Mouse (Mus musculus) forebrain, postnatal 0 days (tissue): Measurements from ENCODE around the gene Exoc3l2. TPM values are rescaled to one million over a fixed set of nuclear protein-coding genes. Genes with fewer than 3 reads are reported as not detected.

ENCODE experiments used
- ATAC-seq: fragments of 200-750 bp; cut with Nextera tagmentation; 2 replicates; pipeline ENCODE4 v1.8.0; 2017; ENCODE audit warnings: mild to moderate bottlenecking, moderate library complexity
- DNase-seq: peaks from one replicate; pipeline ENCODE4 v3.0.0-alpha.2; 2015
- H3K27ac ChIP-seq: fragments of 300-500 bp; sonication (generic); 2 replicates; pipeline ENCODE4 v1.5.1; 2014; ENCODE audit warnings: low read depth, mild to moderate bottlenecking, antibody characterized with exemption, low read length, moderate library complexity, mixed read lengths
- H3K27me3 ChIP-seq: fragments of 300-500 bp; sonication (generic); 2 replicates; pipeline ENCODE4 v1.6.1; 2014; ENCODE audit warnings: mild to moderate bottlenecking, low read length, mixed read lengths; ENCODE audit not compliant: insufficient read depth
- H3K36me3 ChIP-seq: fragments of 300-500 bp; sonication (generic); 2 replicates; pipeline ENCODE4 v1.6.1; 2014; ENCODE audit warnings: mild to moderate bottlenecking, moderate library complexity; ENCODE audit not compliant: insufficient read depth
- H3K4me1 ChIP-seq: fragments of 300-500 bp; sonication (generic); 2 replicates; pipeline ENCODE4 v1.6.1; 2014; ENCODE audit warnings: antibody characterized with exemption; ENCODE audit not compliant: insufficient read depth
- H3K4me2 ChIP-seq: fragments of 300-500 bp; sonication (generic); 2 replicates; pipeline ENCODE4 v1.6.1; 2014; ENCODE audit warnings: low read depth, mild to moderate bottlenecking, moderate library complexity
- H3K4me3 ChIP-seq: fragments of 300-500 bp; sonication (generic); 2 replicates; pipeline ENCODE4 v1.5.1; 2014; ENCODE audit warnings: low read depth, low read length, mixed read lengths
- H3K9ac ChIP-seq: fragments of 300-500 bp; sonication (generic); 2 replicates; pipeline ENCODE4 v1.6.1; 2014; ENCODE audit warnings: mild to moderate bottlenecking
- H3K9me3 ChIP-seq: fragments of 300-500 bp; sonication (generic); 2 replicates; pipeline ENCODE4 v1.6.1; 2016; ENCODE audit warnings: low read length
- CTCF ChIP-seq: sonication (generic); IDR thresholded peaks from 2 replicates; pipeline ENCODE4 v1.5.1; 2016; ENCODE audit warnings: antibody characterized with exemption, control low read depth, low read depth
- WGBS: fragments of 180-500 bp; shearing (Covaris S2); extraction: QIAGEN DNeasy Blood & Tissue Kit; methylation state at CpG from one replicate; pipeline ENCODE4 v1.1.7; 2014; 5-methylcytosine and 5-hydroxymethylcytosine counted together
- polyA plus RNA-seq: library from polyadenylated mRNA; unstranded; fragments of >200 nt; fragmentation: Nextera tagmentation; extraction: Ambion mirVana; gene quantifications from 2 replicates; pipeline ENCODE4 v1.2.1, GENCODE M21; 2015
- total RNA-seq: library from RNA; depleted of rRNA; stranded (reverse); fragments of >200 nt; gene quantifications from 2 replicates; pipeline ENCODE4 v1.2.3, GENCODE M21; 2014

The Exoc3l2 gene
- total and polyA plus RNA-seq, 2 experiments from 2014 or later: 0.14 to 0.38 TPM

- H3K27ac ChIP-seq: no peak overlapping the region
- H3K4me1 ChIP-seq: peaks cover 16% of the 10 kb centered on the region
- 74% methylated on average over 1 of the region's 1 CpGs for WGBS
- no peaks in the 10 kb centered on the region; the same call in 1 of the 2 replicates for H3K27me3 ChIP-seq
- ATAC-seq (no peak), DNase-seq (no peak)
- H3K4me3 ChIP-seq: no peak overlapping the region
- no peak overlapping the region for H3K9ac ChIP-seq
- H3K36me3 ChIP-seq: 0 out of 2 replicates have a peak, but pooled peaks cover 2% of the 10 kb centered on the region
- no peak overlapping the region for H3K4me2 ChIP-seq
- H3K9me3 ChIP-seq: no peaks in the 10 kb centered on the region
- TF ChIP-seq CTCF: no peak
Measured at GRCm38 (mm10) chr7:19460500-19460899, 2.6 kb upstream of the Exoc3l2 start.

- Histone ChIP-seq H3K9me3 (no peaks in the 10 kb centered on the region), H3K4me1 (peaks cover 16% of the 10 kb centered on the region), H3K27me3 (no peaks in the 10 kb centered on the region; the same call in 1 of the 2 replicates), H3K36me3 (0 out of 2 replicates have a peak, but pooled peaks cover under 1% of the 10 kb centered on the region), H3K4me3 (no peak overlapping the region), H3K27ac (no peak overlapping the region), H3K4me2 (no peak overlapping the region), H3K9ac (no peak overlapping the region)
- 6% methylated on average over 6 of the region's 6 CpGs for WGBS
- DNase-seq: peak; percentile 90
- peak; percentile 93 for TF ChIP-seq CTCF
- ATAC-seq: no peak; the same call in 1 of the 2 replicates
Measured at GRCm38 (mm10) chr7:19461488-19461887, 1.6 kb upstream of the Exoc3l2 start.

GRCm38 (mm10) chr7:19462443-19462842 lies 688 bp upstream of the Exoc3l2 start:
- H3K9me3 ChIP-seq: no peaks in the 10 kb centered on the region
- no peak overlapping the region for H3K27ac ChIP-seq
- 66% methylated on average over 4 of the region's 4 CpGs for WGBS
- H3K27me3 ChIP-seq: peaks cover 4% of the 10 kb centered on the region
- DNase-seq (no peak), ATAC-seq (no peak)
- no peak overlapping the region for H3K4me3 ChIP-seq
- TF ChIP-seq CTCF: no peak
- peaks cover 8% of the 10 kb centered on the region for H3K4me1 ChIP-seq
- no peak overlapping the region for H3K4me2 ChIP-seq
- no peaks in the 10 kb centered on the region for H3K36me3 ChIP-seq
- H3K9ac ChIP-seq: no peak overlapping the region

- TF ChIP-seq CTCF: no peak
- Histone ChIP-seq H3K9ac (0 out of 2 replicates have a peak overlapping the region, but pooled peaks have one; percentile 3), H3K36me3 (no peaks in the 10 kb centered on the region), H3K27ac (no peak overlapping the region), H3K9me3 (no peaks in the 10 kb centered on the region), H3K4me1 (peaks cover 2% of the 10 kb centered on the region; the same call in 1 of the 2 replicates), H3K4me2 (peak overlapping the region; percentile 17; the same call in 1 of the 2 replicates), H3K4me3 (no peak overlapping the region), H3K27me3 (peaks cover 14% of the 10 kb centered on the region)
- DNase-seq (no peak), ATAC-seq (peak; percentile 50; the same call in 1 of the 2 replicates)
- WGBS: 12% methylated on average over 22 of the region's 22 CpGs
Measured at GRCm38 (mm10) chr7:19464367-19465307, 1.5 kb downstream of the Exoc3l2 start.

- Histone ChIP-seq H3K36me3 (no peaks in the 10 kb centered on the region), H3K4me2 (no peak overlapping the region), H3K4me1 (no peaks in the 10 kb centered on the region), H3K27me3 (peaks cover 27% of the 10 kb centered on the region), H3K4me3 (no peak overlapping the region), H3K9ac (no peak overlapping the region), H3K9me3 (no peaks in the 10 kb centered on the region), H3K27ac (no peak overlapping the region)
- 64% methylated on average over 5 of the region's 5 CpGs for WGBS
- ATAC-seq: no peak
- no peak for TF ChIP-seq CTCF
- no peak for DNase-seq
Measured at GRCm38 (mm10) chr7:19466602-19467145, 3.5 kb downstream of the Exoc3l2 start.

GRCm38 (mm10) chr7:19467638-19468037 lies 4.5 kb downstream of the Exoc3l2 start:
- ATAC-seq (no peak), DNase-seq (no peak)
- H3K9ac ChIP-seq: no peak overlapping the region
- no peaks in the 10 kb centered on the region for H3K36me3 ChIP-seq
- TF ChIP-seq CTCF: no peak
- 51% methylated on average over 6 of the region's 6 CpGs for WGBS
- no peak overlapping the region for H3K4me3 ChIP-seq
- no peak overlapping the region for H3K4me2 ChIP-seq
- no peaks in the 10 kb centered on the region for H3K4me1 ChIP-seq
- H3K9me3 ChIP-seq: no peaks in the 10 kb centered on the region
- peaks cover 36% of the 10 kb centered on the region for H3K27me3 ChIP-seq
- no peak overlapping the region for H3K27ac ChIP-seq

GRCm38 (mm10) chr7:19468279-19468678 lies 5.1 kb downstream of the Exoc3l2 start:
- WGBS: 67% methylated on average over 12 of the region's 12 CpGs
- no peak for ATAC-seq
- Histone ChIP-seq H3K4me2 (no peak overlapping the region), H3K27ac (no peak overlapping the region), H3K4me1 (no peaks in the 10 kb centered on the region), H3K9me3 (no peaks in the 10 kb centered on the region), H3K4me3 (no peak overlapping the region), H3K9ac (no peak overlapping the region), H3K27me3 (peaks cover 41% of the 10 kb centered on the region), H3K36me3 (no peaks in the 10 kb centered on the region)
- DNase-seq: no peak
- TF ChIP-seq CTCF: no peak
